Mouse (Mus musculus): ENCODE data around the gene Rnf7. TPM values are rescaled to one million over a fixed set of nuclear protein-coding genes. Genes with fewer than 3 reads are reported as not detected.
"Not testable (repeated sequence)": the region's sequence is repeated elsewhere in the genome, so short reads cannot be mapped to it uniquely, and the experiment has no call there.

Rnf7 gene
- polyA plus RNA-seq, 1 experiment from 2014 or later: 59.1 TPM

GRCm38 (mm10) chr9:96504116-96504895 lies 25.8 kb upstream of the Rnf7 start:
- Histone ChIP-seq H3K9me3 (replicated peaks) (no peaks in the 10 kb centered on the region), H3K4me1 (replicated peaks) (no peaks in the 10 kb centered on the region), H3K27me3 (no peaks in the 10 kb centered on the region), H3K36me3 (replicated peaks) (no peaks in the 10 kb centered on the region), H3K4me2 (no peak overlapping the region), H3K9ac (no peak overlapping the region), H3K4me3 (replicated peaks) (no peak overlapping the region), H3K27ac (replicated peaks) (no peak overlapping the region)
- ATAC-seq (ENCODE audit: insufficient read depth): no peak
- WGBS (ENCODE audit: insufficient replicate concordance): 73% methylated on average over 17 of the region's 17 CpGs

GRCm38 (mm10) chr9:96502856-96503610 lies 24.6 kb upstream of the Rnf7 start:
- 65% methylated on average over 6 of the region's 6 CpGs for WGBS (ENCODE audit: insufficient replicate concordance)
- H3K36me3 ChIP-seq (replicated peaks): no peaks in the 10 kb centered on the region

GRCm38 (mm10) chr9:96501217-96501616 lies 22.7 kb upstream of the Rnf7 start:
- Histone ChIP-seq H3K4me1 (replicated peaks) (no peaks in the 10 kb centered on the region), H3K4me3 (replicated peaks) (no peak overlapping the region), H3K27ac (replicated peaks) (no peak overlapping the region), H3K9ac (no peak overlapping the region), H3K9me3 (replicated peaks) (no peaks in the 10 kb centered on the region), H3K4me2 (no peak overlapping the region), H3K27me3 (no peaks in the 10 kb centered on the region), H3K36me3 (replicated peaks) (no peaks in the 10 kb centered on the region)
- ATAC-seq (ENCODE audit: insufficient read depth): no peak
- WGBS (ENCODE audit: insufficient replicate concordance): 61% methylated on average over 7 of the region's 7 CpGs

More at GRCm38 (mm10) chr9:96502856-96503610, 24.6 kb upstream of the Rnf7 start:
- Histone ChIP-seq H3K27me3 (no peaks in the 10 kb centered on the region), H3K27ac (replicated peaks) (no peak overlapping the region), H3K9me3 (replicated peaks) (no peaks in the 10 kb centered on the region), H3K4me2 (no peak overlapping the region), H3K9ac (no peak overlapping the region), H3K4me1 (replicated peaks) (no peaks in the 10 kb centered on the region), H3K4me3 (replicated peaks) (no peak overlapping the region)
- ATAC-seq (ENCODE audit: insufficient read depth): no peak

- WGBS (ENCODE audit: insufficient replicate concordance): 43% methylated on average over 3 of the region's 3 CpGs
- no peak for ATAC-seq (ENCODE audit: insufficient read depth)
- Histone ChIP-seq H3K27me3 (no peaks in the 10 kb centered on the region), H3K9me3 (replicated peaks) (no peaks in the 10 kb centered on the region), H3K4me3 (replicated peaks) (no peak overlapping the region), H3K4me2 (no peak overlapping the region), H3K36me3 (replicated peaks) (no peaks in the 10 kb centered on the region), H3K9ac (no peak overlapping the region), H3K27ac (replicated peaks) (no peak overlapping the region), H3K4me1 (replicated peaks) (no peaks in the 10 kb centered on the region; the same call in 1 of the 2 replicates)
Measured at GRCm38 (mm10) chr9:96493212-96493611, 14.7 kb upstream of the Rnf7 start.

DNA sequence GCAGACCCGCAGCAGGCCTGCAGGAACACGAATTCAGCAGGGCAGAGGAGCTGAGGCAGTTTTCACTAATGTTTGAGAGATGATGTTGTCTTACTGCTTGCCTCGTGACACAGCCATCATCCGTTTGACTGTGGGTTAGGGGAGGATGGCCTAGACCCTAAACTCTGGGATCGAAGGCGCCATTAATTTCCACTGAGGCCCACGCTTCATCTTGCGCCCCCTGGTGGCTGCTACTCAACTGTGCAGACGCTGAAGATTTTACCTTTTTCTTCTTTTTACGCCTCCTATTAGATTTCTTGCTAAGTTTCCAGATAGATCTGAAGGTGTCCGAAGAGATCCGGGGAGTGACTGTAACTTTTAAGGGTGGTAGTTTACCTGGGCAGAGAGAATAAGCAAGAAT lies 13.3 kb upstream of the Rnf7 start:
- Histone ChIP-seq H3K4me2 (peak overlapping the region; percentile 35; the same call in 1 of the 2 replicates), H3K36me3 (replicated peaks) (no peaks in the 10 kb centered on the region), H3K27ac (replicated peaks) (no peak overlapping the region), H3K4me1 (replicated peaks) (no peaks in the 10 kb centered on the region; the same call in 1 of the 2 replicates), H3K4me3 (replicated peaks) (no peak overlapping the region), H3K9me3 (replicated peaks) (no peaks in the 10 kb centered on the region), H3K9ac (no peak overlapping the region), H3K27me3 (no peaks in the 10 kb centered on the region)
- no peak for ATAC-seq (ENCODE audit: insufficient read depth)
- 36% methylated on average over 12 of the region's 12 CpGs for WGBS (ENCODE audit: insufficient replicate concordance)

- not testable (repeated sequence) for H3K4me2 ChIP-seq; H3K9me3 ChIP-seq (replicated peaks); H3K27me3 ChIP-seq; H3K4me3 ChIP-seq (replicated peaks); ATAC-seq (ENCODE audit: insufficient read depth); H3K36me3 ChIP-seq (replicated peaks); H3K9ac ChIP-seq; H3K27ac ChIP-seq (replicated peaks)
- WGBS (ENCODE audit: insufficient replicate concordance): 82% methylated on average over 5 of the region's 5 CpGs
- peaks cover 10% of the 10 kb centered on the region for H3K4me1 ChIP-seq (replicated peaks)
Measured at GRCm38 (mm10) chr9:96487869-96488268, 9.4 kb upstream of the Rnf7 start.

GRCm38 (mm10) chr9:96483648-96484047 lies 5.2 kb upstream of the Rnf7 start:
- H3K9ac ChIP-seq: no peak overlapping the region
- no peaks in the 10 kb centered on the region for H3K9me3 ChIP-seq (replicated peaks)
- WGBS (ENCODE audit: insufficient replicate concordance): 51% methylated on average over 2 of the region's 2 CpGs
- H3K27me3 ChIP-seq: no peaks in the 10 kb centered on the region
- H3K4me3 ChIP-seq (replicated peaks): no peak overlapping the region
- no peak for ATAC-seq (ENCODE audit: insufficient read depth)
- H3K4me1 ChIP-seq (replicated peaks): peaks cover 14% of the 10 kb centered on the region
- no peaks in the 10 kb centered on the region for H3K36me3 ChIP-seq (replicated peaks)
- H3K4me2 ChIP-seq: no peak overlapping the region
- H3K27ac ChIP-seq (replicated peaks): no peak overlapping the region

DNA sequence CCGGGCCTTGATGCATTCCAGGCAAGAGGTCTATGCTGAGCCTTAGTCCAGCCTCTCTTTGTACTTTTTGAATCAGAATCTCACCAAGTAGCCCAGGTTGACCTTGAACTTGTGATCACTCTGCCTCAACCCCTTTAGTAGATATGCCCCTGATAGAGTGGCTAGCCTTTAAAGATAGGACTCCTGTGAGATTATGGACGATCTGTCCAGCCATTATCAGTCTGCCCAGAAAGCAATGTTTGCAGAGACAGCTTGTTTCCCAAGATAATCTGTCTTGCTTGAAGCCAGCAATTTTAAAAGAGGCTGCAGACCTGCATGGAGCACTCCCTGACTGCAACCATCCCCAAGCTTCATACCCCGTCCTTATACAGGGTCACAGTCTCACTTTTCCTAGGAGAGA lies 4.6 kb upstream of the Rnf7 start:
- Histone ChIP-seq H3K4me3 (replicated peaks) (no peak overlapping the region), H3K9ac (no peak overlapping the region), H3K4me1 (replicated peaks) (peaks cover 16% of the 10 kb centered on the region), H3K27me3 (no peaks in the 10 kb centered on the region), H3K9me3 (replicated peaks) (no peaks in the 10 kb centered on the region), H3K4me2 (no peak overlapping the region), H3K36me3 (replicated peaks) (no peaks in the 10 kb centered on the region), H3K27ac (replicated peaks) (no peak overlapping the region)
- WGBS (ENCODE audit: insufficient replicate concordance): 30% methylated on average over 3 of the region's 3 CpGs
- ATAC-seq (ENCODE audit: insufficient read depth): no peak

GRCm38 (mm10) chr9:96472356-96472755 lies 6.1 kb downstream of the Rnf7 start:
- Histone ChIP-seq H3K27me3 (no peaks in the 10 kb centered on the region), H3K9me3 (replicated peaks) (no peaks in the 10 kb centered on the region), H3K9ac (no peak overlapping the region), H3K4me3 (replicated peaks) (no peak overlapping the region), H3K36me3 (replicated peaks) (peaks cover 27% of the 10 kb centered on the region), H3K27ac (replicated peaks) (no peak overlapping the region), H3K4me2 (no peak overlapping the region), H3K4me1 (replicated peaks) (peaks cover 13% of the 10 kb centered on the region)
- no peak for ATAC-seq (ENCODE audit: insufficient read depth)
- 80% methylated on average over 3 of the region's 3 CpGs for WGBS (ENCODE audit: insufficient replicate concordance)

GRCm38 (mm10) chr9:96471681-96472080 lies 6.8 kb downstream of the Rnf7 start:
- not testable (repeated sequence) for ATAC-seq (ENCODE audit: insufficient read depth)

GRCm38 (mm10) chr9:96470266-96470974 lies 8.1 kb downstream of the Rnf7 start:
- Histone ChIP-seq H3K9me3 (replicated peaks) (no peaks in the 10 kb centered on the region), H3K27ac (replicated peaks) (no peak overlapping the region), H3K9ac (no peak overlapping the region), H3K4me3 (replicated peaks) (no peak overlapping the region), H3K36me3 (replicated peaks) (peaks cover 23% of the 10 kb centered on the region), H3K4me2 (no peak overlapping the region), H3K4me1 (replicated peaks) (no peaks in the 10 kb centered on the region), H3K27me3 (no peaks in the 10 kb centered on the region)
- WGBS (ENCODE audit: insufficient replicate concordance): 77% methylated on average over 8 of the region's 8 CpGs
- ATAC-seq (ENCODE audit: insufficient read depth): no peak

More at GRCm38 (mm10) chr9:96471681-96472080, 6.8 kb downstream of the Rnf7 start:
- H3K27me3 ChIP-seq; H3K4me2 ChIP-seq; H3K9ac ChIP-seq; H3K4me3 ChIP-seq (replicated peaks); H3K27ac ChIP-seq (replicated peaks); H3K4me1 ChIP-seq (replicated peaks); H3K9me3 ChIP-seq (replicated peaks): not testable (repeated sequence)
- H3K36me3 ChIP-seq (replicated peaks): peaks cover 27% of the 10 kb centered on the region
- 78% methylated on average over 4 of the region's 4 CpGs for WGBS (ENCODE audit: insufficient replicate concordance)

Data from liver, embryonic 15.5 days (tissue).